In the genomic region with DNA sequence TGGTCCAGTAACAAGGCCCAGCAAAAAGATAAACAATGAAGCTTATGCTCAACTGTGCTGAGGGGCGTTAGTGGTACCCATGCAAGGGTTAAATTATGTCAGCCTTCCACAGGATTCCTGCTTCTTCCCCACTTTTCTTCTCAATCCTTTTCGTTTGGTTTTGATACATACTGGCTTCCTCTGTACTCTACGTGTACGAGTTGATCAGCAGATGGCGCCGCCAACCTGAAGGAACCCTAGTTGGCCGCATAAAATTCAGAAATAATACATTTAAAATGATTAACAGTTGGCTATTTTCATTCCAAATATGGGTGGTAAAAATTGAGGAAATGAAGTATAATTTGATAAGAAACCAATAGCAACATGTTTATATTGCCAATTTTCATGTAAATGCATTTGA, we compare ENCODE assay signal across 8 mouse cellular contexts. TPM values are rescaled to one million over a fixed set of nuclear protein-coding genes. Genes with fewer than 3 reads are reported as not detected.
DNase-seq lines count a peak whose midpoint lies in the region; ATAC-seq and TF ChIP-seq lines count a peak whose summit lies in the region.

No protein-coding gene starts in this region.

- no peaks in the 10 kb centered on the region for H3K9me3 ChIP-seq in hindbrain, embryonic 10.5 days
- no peaks in the 10 kb centered on the region for H3K9me3 ChIP-seq in hindbrain, embryonic 13.5 days
- no peaks in the 10 kb centered on the region for H3K9me3 ChIP-seq in hindbrain, embryonic 15.5 days

- H3K4me3 ChIP-seq in hindbrain, embryonic 10.5 days: no peak overlapping the region
- H3K4me3 ChIP-seq in hindbrain, embryonic 13.5 days: no peak overlapping the region
- H3K4me3 ChIP-seq in hindbrain, embryonic 15.5 days: no peak overlapping the region
- no peak overlapping the region for H3K4me3 ChIP-seq in small intestine, adult 2 months (ENCODE audit: low read depth, low read length)

- no peak for ATAC-seq in hindbrain, embryonic 13.5 days (ENCODE audit: low FRiP score)
- ATAC-seq in hindbrain, embryonic 15.5 days (ENCODE audit: low FRiP score, low read depth): peak; percentile 77; the same call in 1 of the 2 replicates

- TF ChIP-seq POLR2A in small intestine, adult 2 months (IDR thresholded peaks at IDR 0.05; ENCODE audit: low read depth, low read length): no peak

- H3K27me3 ChIP-seq in hindbrain, embryonic 10.5 days (ENCODE audit: insufficient read depth, poor library complexity, severe bottlenecking): no peaks in the 10 kb centered on the region
- H3K27me3 ChIP-seq in hindbrain, embryonic 13.5 days: no peaks in the 10 kb centered on the region
- H3K27me3 ChIP-seq in hindbrain, embryonic 15.5 days: no peaks in the 10 kb centered on the region
- no peaks in the 10 kb centered on the region for H3K27me3 ChIP-seq in small intestine, adult 2 months (ENCODE audit: control insufficient read depth, insufficient read depth, low read length)

- H3K27ac ChIP-seq in hindbrain, embryonic 10.5 days: no peak overlapping the region
- no peak overlapping the region for H3K27ac ChIP-seq in hindbrain, embryonic 13.5 days
- H3K27ac ChIP-seq in hindbrain, embryonic 15.5 days (replicated peaks): no peak overlapping the region
- H3K27ac ChIP-seq in small intestine, adult 2 months (ENCODE audit: insufficient read depth, low read depth, low read length): no peak overlapping the region

- no peaks in the 10 kb centered on the region for H3K4me1 ChIP-seq in hindbrain, embryonic 10.5 days (replicated peaks)
- no peaks in the 10 kb centered on the region for H3K4me1 ChIP-seq in hindbrain, embryonic 13.5 days (replicated peaks)
- H3K4me1 ChIP-seq in hindbrain, embryonic 15.5 days (replicated peaks): no peaks in the 10 kb centered on the region
- H3K4me1 ChIP-seq in small intestine, adult 2 months (ENCODE audit: control insufficient read depth, insufficient read depth, insufficient read length, low read length): no peaks in the 10 kb centered on the region

- H3K9ac ChIP-seq in hindbrain, embryonic 13.5 days: no peak overlapping the region
- H3K9ac ChIP-seq in hindbrain, embryonic 15.5 days: no peak overlapping the region

- WGBS in hindbrain, embryonic 10.5 days: 64% methylated on average over 7 of the region's 7 CpGs
- 63% methylated on average over 7 of the region's 7 CpGs for WGBS in hindbrain, embryonic 13.5 days
- WGBS in hindbrain, embryonic 15.5 days: 62% methylated on average over 7 of the region's 7 CpGs
- 43% methylated on average over 7 of the region's 7 CpGs for WGBS in small intestine, adult 2 months

- no peak overlapping the region for H3K4me2 ChIP-seq in hindbrain, embryonic 13.5 days
- H3K4me2 ChIP-seq in hindbrain, embryonic 15.5 days: no peak overlapping the region

- DNase-seq in hindbrain, embryonic 10.5 days (ENCODE audit: low spot score): peak; percentile 36
- peak; percentile 43 to 49 for DNase-seq in right cerebral cortex, adult 2 months (ENCODE audit: low spot score in 2 of 2)
- no peak for DNase-seq in right cerebral cortex, postnatal 36 days (ENCODE audit: low spot score in 2 of 2)
- DNase-seq in cerebellum, postnatal 10 days: peak; percentile 73 to 77
- DNase-seq in thymus, postnatal 14 days: no peak

- H3K36me3 ChIP-seq in hindbrain, embryonic 10.5 days: no peaks in the 10 kb centered on the region
- H3K36me3 ChIP-seq in hindbrain, embryonic 13.5 days: no peaks in the 10 kb centered on the region
- H3K36me3 ChIP-seq in hindbrain, embryonic 15.5 days: no peaks in the 10 kb centered on the region
- no peaks in the 10 kb centered on the region for H3K36me3 ChIP-seq in small intestine, adult 2 months (ENCODE audit: control insufficient read depth, insufficient read depth, low read length)

- peak; percentile 55; the same call in 1 of the 2 replicates for TF ChIP-seq CTCF in small intestine, adult 2 months (IDR thresholded peaks at IDR 0.05; ENCODE audit: extremely low read depth, insufficient read length, insufficient replicate concordance, low read depth, low read length)

RNA-seq across cellular contexts. Expression of a gene that starts 19.5 kb away (rescaled TPM):
- 0.09 and 0.17 TPM in 2 replicates for polyA plus RNA-seq in hindbrain, embryonic 10.5 days (2016; fragmentation: Nextera tagmentation; extraction: Ambion mirVana)
- polyA plus RNA-seq in hindbrain, embryonic 13.5 days (2015; fragmentation: Nextera tagmentation; extraction: Ambion mirVana): 0.09 and 0.25 TPM in 2 replicates
- polyA plus RNA-seq in hindbrain, embryonic 15.5 days (2015; fragmentation: Nextera tagmentation; extraction: Ambion mirVana): 0.05 and 0.12 TPM in 2 replicates
- 0.28 and 0.39 TPM in 2 replicates for polyA plus RNA-seq in small intestine, adult 2 months (2012; rRNA removed)

RNA-seq across cellular contexts. Expression of a gene that starts 59.6 kb away (rescaled TPM):
- polyA plus RNA-seq in hindbrain, embryonic 10.5 days (2016; fragmentation: Nextera tagmentation; extraction: Ambion mirVana): 2.7 and 3.4 TPM in 2 replicates
- polyA plus RNA-seq in hindbrain, embryonic 13.5 days (2015; fragmentation: Nextera tagmentation; extraction: Ambion mirVana): 0.55 and 0.74 TPM in 2 replicates
- 1.2 and 1.3 TPM in 2 replicates for polyA plus RNA-seq in hindbrain, embryonic 15.5 days (2015; fragmentation: Nextera tagmentation; extraction: Ambion mirVana)
- polyA plus RNA-seq in small intestine, adult 2 months (2012; rRNA removed): 1.4 and 2.7 TPM in 2 replicates

Comparison
In these comparisons a context has a peak if more than half of its experiments do, and no peak if none do; other contexts are left out.
1. DNase-seq: peak in hindbrain, embryonic 10.5 days (single experiment), right cerebral cortex, adult 2 months (2 of 2) and cerebellum, postnatal 10 days (2 of 2); none in right cerebral cortex, postnatal 36 days (0 of 2) and thymus, postnatal 14 days (single experiment).